Mouse (Mus musculus) heart, postnatal 0 days (tissue): Measurements from ENCODE around the gene E330021D16Rik.

Experiments
- CTCF ChIP-seq: IDR thresholded peaks from 2 replicates; pipeline ENCODE4 v1.5.1; 2016; ENCODE audit warnings: antibody characterized with exemption, control low read depth, low read depth
- EP300 ChIP-seq: IDR thresholded peaks from 2 replicates; pipeline ENCODE4 v1.6.1; 2016; ENCODE audit warnings: antibody characterized with exemption, low read depth

DNA sequence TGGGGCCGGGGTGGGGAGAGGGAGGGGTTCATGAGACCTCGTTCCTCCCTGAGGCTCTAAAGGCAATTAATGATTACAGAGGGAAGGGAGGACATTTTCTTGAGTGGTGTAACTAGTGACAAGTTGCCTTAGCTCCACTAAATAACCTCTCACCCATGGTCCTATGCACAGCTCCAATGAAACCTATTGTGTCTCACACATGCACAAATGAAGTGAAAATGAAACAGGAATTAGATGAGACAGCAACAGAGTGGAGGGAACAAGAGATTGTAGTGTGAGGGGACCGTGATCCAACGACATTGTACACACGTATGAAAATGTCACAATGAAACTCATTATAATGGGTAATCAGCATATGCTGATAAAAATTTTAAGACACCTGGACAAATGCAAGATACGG is 35.5 kb upstream of the E330021D16Rik start:
- TF ChIP-seq CTCF (no peak), EP300 (no peak)
